Mouse (Mus musculus) limb, embryonic 11.5 days (tissue): Measurements from ENCODE around the gene Zfp974. TPM values are rescaled to one million over a fixed set of nuclear protein-coding genes. Genes with fewer than 3 reads are reported as not detected.
"Not testable (repeated sequence)": the region's sequence is repeated elsewhere in the genome, so short reads cannot be mapped to it uniquely, and the experiment has no call there.

Source experiments
- ATAC-seq: fragments of 200-750 bp; cut with Nextera tagmentation; 2 replicates; pipeline ENCODE4 v1.8.0; 2017; ENCODE audit warnings: low read depth; ENCODE audit not compliant: insufficient number of reproducible peaks, low FRiP score, low TSS enrichment
- DNase-seq: peaks from one replicate; pipeline ENCODE4 v3.0.0-alpha.2; 2015; ENCODE audit warnings: low spot score
- H3K27ac ChIP-seq: fragments of 300-500 bp; sonication (generic); replicated peaks from 2 replicates; pipeline ENCODE4 v1.5.1; 2014; ENCODE audit warnings: low read depth, mild to moderate bottlenecking, low read length
- H3K27me3 ChIP-seq: fragments of 300-500 bp; sonication (generic); 2 replicates; pipeline ENCODE4 v1.6.1; 2014; ENCODE audit warnings: mild to moderate bottlenecking, low read length, mixed read lengths; ENCODE audit not compliant: control insufficient read depth, insufficient read depth
- H3K36me3 ChIP-seq: fragments of 300-500 bp; sonication (generic); 2 replicates; pipeline ENCODE4 v1.6.1; 2014; ENCODE audit warnings: mild to moderate bottlenecking, low read length, moderate library complexity, mixed read lengths; ENCODE audit not compliant: control insufficient read depth, insufficient read depth
- H3K4me1 ChIP-seq: fragments of 300-500 bp; sonication (generic); 2 replicates; pipeline ENCODE4 v1.6.1; 2014; ENCODE audit warnings: low read length, mixed read lengths; ENCODE audit not compliant: control insufficient read depth, insufficient read depth
- H3K4me2 ChIP-seq: fragments of 300-500 bp; sonication (generic); 2 replicates; pipeline ENCODE4 v1.6.1; 2014; ENCODE audit warnings: low read depth, mild to moderate bottlenecking, moderate library complexity; ENCODE audit not compliant: severe bottlenecking
- H3K4me3 ChIP-seq: fragments of 300-500 bp; sonication (generic); 2 replicates; pipeline ENCODE4 v1.5.1; 2014; ENCODE audit warnings: low read depth, low read length
- H3K9ac ChIP-seq: fragments of 300-500 bp; sonication (generic); 2 replicates; pipeline ENCODE4 v1.6.1; 2014; ENCODE audit warnings: mild to moderate bottlenecking, low read length
- H3K9me3 ChIP-seq: fragments of 300-500 bp; sonication (generic); 2 replicates; pipeline ENCODE4 v1.6.1; 2016; ENCODE audit warnings: low read length; ENCODE audit not compliant: control insufficient read depth
- WGBS: fragments of 180-500 bp; shearing (Covaris S2); extraction: QIAGEN DNeasy Blood & Tissue Kit; methylation state at CpG from one replicate; pipeline ENCODE4 v1.1.7; 2014; 5-methylcytosine and 5-hydroxymethylcytosine counted together
- polyA plus RNA-seq: library from polyadenylated mRNA; unstranded; fragments of >200 nt; fragmentation: Nextera tagmentation; extraction: Ambion mirVana; gene quantifications from 2 replicates; pipeline ENCODE4 v1.2.1, GENCODE M21; 2014

Gene Zfp974
- polyA plus RNA-seq: 9.7 and 10.0 TPM in 2 replicates

GRCm38 (mm10) chr7:27928818-27929695 lies at the start of gene Zfp974:
Gene Zfp974 (minus strand): TSS chr7:27929460.
- no peaks in the 10 kb centered on the region for H3K36me3 ChIP-seq
- ATAC-seq: peak; percentile 70; the same call in 1 of the 2 replicates
- no peaks in the 10 kb centered on the region for H3K9me3 ChIP-seq
- 0 out of 2 replicates have a peak, but pooled peaks cover 2% of the 10 kb centered on the region for H3K4me1 ChIP-seq
- no peak within 1 kb of the TSS for H3K27ac ChIP-seq
- peak; percentile 81 for DNase-seq
- 5% methylated on average over 40 of the region's 40 CpGs for WGBS
- H3K4me3 ChIP-seq: peak within 1 kb of the TSS; percentile 73
- H3K27me3 ChIP-seq: no peaks in the 10 kb centered on the region
- peak within 1 kb of the TSS; percentile 84 for H3K4me2 ChIP-seq
- peak within 1 kb of the TSS; percentile 74 for H3K9ac ChIP-seq

- not testable (repeated sequence) for H3K9ac ChIP-seq, DNase-seq, H3K4me3 ChIP-seq, H3K36me3 ChIP-seq, H3K27me3 ChIP-seq, H3K4me1 ChIP-seq, H3K4me2 ChIP-seq, H3K27ac ChIP-seq, ATAC-seq, H3K9me3 ChIP-seq
- WGBS: 92% methylated on average over 13 of the region's 13 CpGs
Measured at GRCm38 (mm10) chr7:27949451-27949850, 20.2 kb upstream of the Zfp974 start.

- H3K9ac ChIP-seq, H3K9me3 ChIP-seq, H3K4me3 ChIP-seq, H3K36me3 ChIP-seq, H3K4me1 ChIP-seq, H3K4me2 ChIP-seq, H3K27me3 ChIP-seq, H3K27ac ChIP-seq, ATAC-seq, DNase-seq: not testable (repeated sequence)
- 63% methylated on average over 5 of the region's 7 CpGs for WGBS
Measured at GRCm38 (mm10) chr7:27941869-27942268, 12.6 kb upstream of the Zfp974 start.

- not testable (repeated sequence) for ATAC-seq
Measured at GRCm38 (mm10) chr7:27933800-27934158, 4.5 kb upstream of the Zfp974 start.

GRCm38 (mm10) chr7:27933050-27933799 lies 4.0 kb upstream of the Zfp974 start:
- H3K27ac ChIP-seq: no peak overlapping the region

More at GRCm38 (mm10) chr7:27933800-27934158, 4.5 kb upstream of the Zfp974 start:
- H3K27ac ChIP-seq, H3K4me3 ChIP-seq, DNase-seq, H3K9me3 ChIP-seq, H3K9ac ChIP-seq, H3K27me3 ChIP-seq, H3K36me3 ChIP-seq, H3K4me1 ChIP-seq: not testable (repeated sequence)
- 25% methylated on average over 1 of the region's 9 CpGs for WGBS
- H3K4me2 ChIP-seq: peak overlapping the region; percentile 13; the same call in 1 of the 2 replicates

GRCm38 (mm10) chr7:27927041-27927440 lies 2.2 kb downstream of the Zfp974 start:
- not testable (repeated sequence) for H3K36me3 ChIP-seq, DNase-seq, H3K9me3 ChIP-seq, H3K4me2 ChIP-seq, ATAC-seq, H3K4me3 ChIP-seq, H3K27me3 ChIP-seq, H3K27ac ChIP-seq, H3K4me1 ChIP-seq, H3K9ac ChIP-seq
- WGBS: 54% methylated on average over 4 of the region's 4 CpGs

More at GRCm38 (mm10) chr7:27933050-27933799, 4.0 kb upstream of the Zfp974 start:
- H3K9ac ChIP-seq: no peak overlapping the region
- peak overlapping the region; percentile 13 for H3K4me2 ChIP-seq
- no peak overlapping the region for H3K4me3 ChIP-seq
- DNase-seq: no peak
- H3K4me1 ChIP-seq: 0 out of 2 replicates have a peak, but pooled peaks cover 2% of the 10 kb centered on the region
- no peak for ATAC-seq
- 21% methylated on average over 7 of the region's 7 CpGs for WGBS
- H3K9me3 ChIP-seq: no peaks in the 10 kb centered on the region
- H3K36me3 ChIP-seq: no peaks in the 10 kb centered on the region
- H3K27me3 ChIP-seq: no peaks in the 10 kb centered on the region

GRCm38 (mm10) chr7:27910952-27911351 lies 18.3 kb downstream of the Zfp974 start:
- not testable (repeated sequence) for H3K9ac ChIP-seq

GRCm38 (mm10) chr7:27905061-27905848 lies 24.0 kb downstream of the Zfp974 start:
- WGBS: 66% methylated on average over 11 of the region's 11 CpGs
- Histone ChIP-seq H3K4me2 (no peak overlapping the region), H3K4me3 (no peak overlapping the region), H3K9ac (no peak overlapping the region), H3K36me3 (no peaks in the 10 kb centered on the region), H3K27me3 (no peaks in the 10 kb centered on the region), H3K27ac (no peak overlapping the region), H3K4me1 (no peaks in the 10 kb centered on the region), H3K9me3 (no peaks in the 10 kb centered on the region)
- DNase-seq (no peak), ATAC-seq (no peak)

More at GRCm38 (mm10) chr7:27910952-27911351, 18.3 kb downstream of the Zfp974 start:
- DNase-seq, H3K4me1 ChIP-seq, H3K4me2 ChIP-seq, H3K27me3 ChIP-seq, H3K27ac ChIP-seq, H3K4me3 ChIP-seq, H3K36me3 ChIP-seq, ATAC-seq, H3K9me3 ChIP-seq: not testable (repeated sequence)
- 94% methylated on average over 3 of the region's 4 CpGs for WGBS
